Mouse (Mus musculus) heart, adult 2 months (tissue): ENCODE data around the gene Sptb. TPM values are rescaled to one million over a fixed set of nuclear protein-coding genes. Genes with fewer than 3 reads are reported as not detected.

Experiments used
- DNase-seq, 2 experiments: peaks; one replicate each; pipeline ENCODE4 v3.0.0; 2021
- H3K27ac ChIP-seq: fragments of 200-600 bp; 2 replicates; pipeline ENCODE4 v1.8.1; 2022
- H3K27me3 ChIP-seq: fragments of 200-500 bp; 2 replicates; pipeline ENCODE4 v1.6.1; 2012; ENCODE audit warnings: mild to moderate bottlenecking, low read length, inconsistent platforms, mixed read lengths; ENCODE audit not compliant: control insufficient read depth, insufficient read depth
- H3K36me3 ChIP-seq: fragments of 200-500 bp; 2 replicates; pipeline ENCODE4 v1.6.1; 2012; ENCODE audit warnings: low read length, inconsistent platforms; ENCODE audit not compliant: control insufficient read depth, insufficient read depth
- H3K4me1 ChIP-seq: fragments of 200-500 bp; 2 replicates; pipeline ENCODE4 v1.6.1; 2011; ENCODE audit warnings: low read length; ENCODE audit not compliant: control insufficient read depth, insufficient read depth
- H3K4me3 ChIP-seq: fragments of 200-600 bp; 2 replicates; pipeline ENCODE4 v1.8.1; 2022
- H3K79me2 ChIP-seq: fragments of 200-500 bp; replicated peaks from 2 replicates; pipeline ENCODE4 v1.6.1; 2012; ENCODE audit warnings: mild to moderate bottlenecking, inconsistent platforms, low read length, moderate library complexity, mixed read lengths; ENCODE audit not compliant: control insufficient read depth, insufficient read depth
- H3K9ac ChIP-seq: fragments of 200-500 bp; 2 replicates; pipeline ENCODE4 v1.6.1; 2012; ENCODE audit warnings: low read depth, mild to moderate bottlenecking, control low read depth, inconsistent platforms, low read length, mixed read lengths
- CTCF ChIP-seq: fragments of 200-600 bp; IDR thresholded peaks from 2 replicates; pipeline ENCODE4 v1.8.1; 2022; ENCODE audit warnings: antibody characterized with exemption, mild to moderate bottlenecking, moderate library complexity
- EP300 ChIP-seq: fragments of 200-500 bp; IDR thresholded peaks from 2 replicates; pipeline ENCODE4 v1.6.1; 2011; ENCODE audit warnings: low read depth, low read length, control low read depth; ENCODE audit not compliant: insufficient read depth
- POLR2A ChIP-seq: fragments of 200-500 bp; IDR thresholded peaks from 2 replicates; pipeline ENCODE4 v1.6.1; 2011; ENCODE audit warnings: mild to moderate bottlenecking, low read depth, low read length, control low read depth; ENCODE audit not compliant: insufficient read depth
- WGBS: fragments of 180-500 bp; shearing (Covaris S2); methylation state at CpG from one replicate; pipeline ENCODE4 v1.1.7; 2018; 5-methylcytosine and 5-hydroxymethylcytosine counted together
- intact Hi-C: fragments of 180-260 bp; cut with DNase I; formaldehyde crosslinking; loops from one replicate; pipeline ENCODE4 v1.15.1; 2025
- polyA plus RNA-seq: library from polyadenylated mRNA; depleted of rRNA; stranded (reverse); fragments of >200 nt; gene quantifications from 2 replicates; pipeline ENCODE4 v1.2.3, GENCODE M21; 2012
- total RNA-seq, 2 experiments: library from RNA; stranded (reverse); gene quantifications; 2 replicates each; pipeline ENCODE4 v1.2.3; 2021

The Sptb gene
- total and polyA plus RNA-seq, 3 experiments, result 27.0 to 96.7 (median 81.2) TPM

DNA sequence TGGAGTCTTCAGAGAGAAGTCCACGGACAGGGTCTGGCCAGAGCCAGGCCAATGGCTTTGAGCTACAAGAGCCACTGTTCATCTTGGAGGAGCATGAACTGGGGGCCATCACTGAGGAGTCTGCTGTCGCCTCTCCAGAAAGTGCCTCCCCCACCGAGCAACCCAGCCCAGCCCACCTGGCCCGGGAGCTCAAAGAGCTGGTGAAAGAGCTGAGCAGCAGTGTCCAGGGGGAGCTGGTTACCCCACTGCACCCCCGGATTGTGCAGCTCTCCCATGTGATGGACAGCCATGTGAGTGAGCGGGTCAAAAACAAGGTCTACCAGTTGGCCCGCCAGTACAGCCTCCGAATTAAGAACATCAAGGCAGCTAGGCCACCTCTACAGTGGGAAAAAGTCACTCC is 133.5 kb downstream of the Sptb start:
- WGBS, result 95% methylated on average over 8 of the region's 8 CpGs
- no peak for DNase-seq
- Histone ChIP-seq H3K79me2 (no peaks in the 10 kb centered on the region), H3K4me1 (peaks cover 2% of the 10 kb centered on the region; the same call in 1 of the 2 replicates), H3K9ac (no peak overlapping the region), H3K27ac (no peak overlapping the region), H3K27me3 (no peaks in the 10 kb centered on the region), H3K36me3 (no peaks in the 10 kb centered on the region), H3K4me3 (no peak overlapping the region)
- intact Hi-C loops, result no loop called here
- TF ChIP-seq EP300, result no peak
- TF ChIP-seq CTCF, result no peak
- no peak for TF ChIP-seq POLR2A

DNA sequence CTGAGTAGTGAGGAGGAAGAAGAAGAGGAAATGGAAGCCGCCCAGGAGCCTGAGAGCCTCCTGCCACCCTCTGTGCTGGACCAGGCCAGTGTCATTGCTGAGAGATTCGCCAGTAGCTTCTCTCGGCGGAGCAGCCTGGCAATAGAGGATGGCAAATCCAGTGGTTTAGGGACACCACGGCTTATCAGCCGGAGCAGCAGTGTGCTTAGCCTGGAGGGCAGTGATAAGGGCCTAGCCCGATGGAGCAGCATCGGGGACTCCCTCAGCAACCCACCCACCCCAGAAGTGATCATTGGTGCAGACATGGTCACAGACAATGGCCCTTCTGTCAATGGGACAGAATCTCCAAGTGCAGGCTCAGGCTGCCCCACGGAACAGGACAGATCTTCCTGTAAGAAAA is 134.3 kb downstream of the Sptb start:
- intact Hi-C loops, result no loop called here
- Histone ChIP-seq H3K79me2 (no peaks in the 10 kb centered on the region), H3K36me3 (no peaks in the 10 kb centered on the region), H3K9ac (no peak overlapping the region), H3K27ac (no peak overlapping the region), H3K4me1 (peaks cover 2% of the 10 kb centered on the region; the same call in 1 of the 2 replicates), H3K4me3 (no peak overlapping the region), H3K27me3 (no peaks in the 10 kb centered on the region)
- no peak for TF ChIP-seq CTCF
- no peak for TF ChIP-seq EP300
- TF ChIP-seq POLR2A, result no peak
- 75% methylated on average over 9 of the region's 9 CpGs for WGBS
- no peak for DNase-seq

DNA sequence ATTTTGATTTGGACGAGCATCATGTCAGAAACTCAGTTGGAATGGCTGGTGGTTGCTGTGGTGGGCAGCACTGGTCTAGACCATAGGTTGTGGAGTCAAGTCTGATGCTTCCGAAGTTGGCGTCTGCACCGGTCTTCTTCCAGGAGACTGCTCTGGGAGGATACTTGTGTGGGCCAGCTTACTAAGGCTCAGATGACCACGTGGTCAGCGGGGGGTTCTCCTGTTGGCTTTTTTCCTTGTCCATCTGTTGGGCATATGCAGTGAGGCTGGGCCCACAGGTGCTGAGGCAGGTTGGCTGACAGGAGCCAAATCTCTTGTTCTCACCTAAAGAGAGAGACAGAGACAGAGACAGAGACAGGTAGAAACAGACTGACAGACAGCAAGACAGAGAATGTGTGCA is 135.5 kb downstream of the Sptb start:
- no peaks in the 10 kb centered on the region for H3K27me3 ChIP-seq
- no peak overlapping the region for H3K9ac ChIP-seq
- no peak overlapping the region for H3K4me3 ChIP-seq
- intact Hi-C loops, result no loop called here
- H3K36me3 ChIP-seq, result no peaks in the 10 kb centered on the region
- no peak for TF ChIP-seq CTCF
- no peak for TF ChIP-seq EP300
- TF ChIP-seq POLR2A, result no peak
- H3K27ac ChIP-seq, result no peak overlapping the region
- WGBS, result 93% methylated on average over 6 of the region's 6 CpGs
- peaks cover 2% of the 10 kb centered on the region; the same call in 1 of the 2 replicates for H3K4me1 ChIP-seq
- DNase-seq, result no peak
- no peaks in the 10 kb centered on the region for H3K79me2 ChIP-seq

DNA sequence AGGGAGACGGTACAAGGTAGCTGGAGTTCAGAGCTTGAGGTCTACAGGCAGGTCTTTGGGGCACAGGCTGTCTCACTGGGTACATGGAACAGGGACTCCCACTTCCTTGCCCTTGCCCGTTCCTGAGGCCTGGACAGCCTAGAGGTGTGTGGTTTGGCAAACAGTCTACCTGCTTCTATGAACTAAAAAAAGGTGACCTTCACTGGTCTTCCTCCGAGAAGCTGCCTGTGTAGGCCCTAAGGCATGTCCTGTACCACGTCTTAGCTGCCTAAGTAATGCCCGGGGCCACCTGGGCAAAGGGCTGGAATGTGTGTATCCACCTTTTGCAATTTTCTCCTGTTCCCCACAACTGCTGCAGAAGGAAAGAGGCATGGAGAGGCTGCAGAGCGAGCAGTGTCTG is 137.0 kb downstream of the Sptb start:
- Histone ChIP-seq H3K27ac (no peak overlapping the region), H3K27me3 (no peaks in the 10 kb centered on the region), H3K79me2 (no peaks in the 10 kb centered on the region), H3K4me1 (peaks cover 2% of the 10 kb centered on the region; the same call in 1 of the 2 replicates), H3K36me3 (no peaks in the 10 kb centered on the region), H3K9ac (no peak overlapping the region), H3K4me3 (no peak overlapping the region)
- no peak for DNase-seq
- WGBS, result 92% methylated on average over 6 of the region's 6 CpGs
- TF ChIP-seq EP300, result no peak
- no peak for TF ChIP-seq POLR2A
- no peak for TF ChIP-seq CTCF
- intact Hi-C loops, result no loop called here

DNA sequence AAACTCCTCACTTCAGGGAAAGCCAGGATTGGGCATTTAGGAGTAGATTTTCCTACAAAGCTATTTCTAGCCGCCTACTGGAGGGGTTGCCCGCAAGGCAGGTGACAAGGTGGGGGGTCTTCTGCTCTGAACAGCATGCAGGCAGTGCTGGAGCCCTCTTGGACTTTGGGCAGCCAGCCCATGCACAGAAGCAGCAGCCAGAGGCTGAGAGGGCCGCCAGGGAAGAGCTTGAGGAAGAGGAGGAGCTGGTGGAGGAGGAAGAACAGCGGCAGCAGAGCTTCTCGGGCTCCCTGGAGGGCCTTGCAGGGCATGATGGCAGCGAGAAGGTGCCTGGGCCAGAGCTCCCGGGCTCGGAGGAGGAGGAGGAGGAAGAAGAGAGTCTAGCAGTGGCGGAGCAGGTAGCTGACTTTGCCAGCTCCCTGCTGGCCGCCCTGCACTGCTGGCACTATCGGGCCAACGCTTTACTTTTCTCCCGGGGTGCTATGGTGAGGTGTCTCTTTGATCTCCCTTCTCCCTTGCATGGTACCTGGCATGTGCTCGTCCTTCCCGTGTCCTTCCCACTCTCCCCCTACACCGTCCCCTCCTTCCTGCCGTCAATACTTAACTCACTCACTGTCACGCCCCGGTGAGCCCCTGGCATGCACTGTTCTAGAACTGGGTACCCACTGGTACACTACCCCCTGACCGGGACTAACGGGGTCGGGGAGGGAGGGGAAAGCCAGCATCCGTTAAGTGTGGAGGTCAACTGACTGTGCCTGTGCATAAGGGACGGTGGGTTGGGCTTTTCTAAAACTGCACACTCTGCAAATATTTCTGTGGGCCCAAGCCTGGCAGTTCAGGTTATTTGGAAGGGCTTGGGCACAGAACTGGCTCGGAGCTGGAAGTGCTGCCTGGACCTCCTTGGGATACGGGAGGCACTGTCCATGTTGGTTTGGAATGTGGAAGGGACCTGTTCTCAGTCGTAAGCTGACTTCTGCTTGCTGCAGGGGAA is 137.8 kb downstream of the Sptb start:
- Histone ChIP-seq H3K4me3 (no peak overlapping the region), H3K36me3 (no peaks in the 10 kb centered on the region), H3K27me3 (no peaks in the 10 kb centered on the region), H3K4me1 (no peaks in the 10 kb centered on the region), H3K9ac (no peak overlapping the region), H3K79me2 (no peaks in the 10 kb centered on the region), H3K27ac (no peak overlapping the region)
- no peak for DNase-seq
- intact Hi-C loops, result no loop called here
- TF ChIP-seq CTCF, result no peak
- TF ChIP-seq EP300, result no peak
- TF ChIP-seq POLR2A, result no peak
- WGBS, result 82% methylated on average over 27 of the region's 27 CpGs

DNA sequence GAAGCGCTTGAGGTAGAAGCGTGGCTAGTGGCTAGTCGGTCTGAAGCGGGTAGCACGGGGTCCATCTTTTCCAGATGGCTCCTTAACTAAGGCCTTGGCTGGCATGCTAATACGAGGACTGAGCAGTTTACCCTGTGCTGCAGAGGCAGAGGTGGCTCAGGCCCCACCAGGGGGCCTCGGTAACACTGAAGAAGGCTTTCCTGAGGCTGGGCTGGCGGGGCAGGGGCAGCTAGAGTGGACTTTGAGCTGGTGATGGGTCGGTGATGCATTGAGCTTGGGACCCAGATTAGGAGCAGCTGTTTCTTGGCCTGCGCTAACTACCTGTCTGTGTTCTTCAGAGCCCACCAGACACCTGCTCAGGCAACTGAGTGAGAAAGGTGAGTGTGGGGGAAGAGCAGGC is 139.1 kb downstream of the Sptb start:
- Histone ChIP-seq H3K27me3 (no peaks in the 10 kb centered on the region), H3K4me1 (no peaks in the 10 kb centered on the region), H3K27ac (no peak overlapping the region), H3K4me3 (no peak overlapping the region), H3K79me2 (no peaks in the 10 kb centered on the region), H3K9ac (no peak overlapping the region), H3K36me3 (no peaks in the 10 kb centered on the region)
- intact Hi-C loops, result no loop called here
- 95% methylated on average over 10 of the region's 10 CpGs for WGBS
- DNase-seq, result no peak
- TF ChIP-seq CTCF (no peak), POLR2A (no peak), EP300 (no peak)
